Mouse (Mus musculus): ENCODE results near the gene Ksr2. TPM values are rescaled to one million over a fixed set of nuclear protein-coding genes. Genes with fewer than 3 reads are reported as not detected.

Gene Ksr2
- polyA plus RNA-seq, 1 experiment from 2014 or later, result 0.46 TPM

DNA sequence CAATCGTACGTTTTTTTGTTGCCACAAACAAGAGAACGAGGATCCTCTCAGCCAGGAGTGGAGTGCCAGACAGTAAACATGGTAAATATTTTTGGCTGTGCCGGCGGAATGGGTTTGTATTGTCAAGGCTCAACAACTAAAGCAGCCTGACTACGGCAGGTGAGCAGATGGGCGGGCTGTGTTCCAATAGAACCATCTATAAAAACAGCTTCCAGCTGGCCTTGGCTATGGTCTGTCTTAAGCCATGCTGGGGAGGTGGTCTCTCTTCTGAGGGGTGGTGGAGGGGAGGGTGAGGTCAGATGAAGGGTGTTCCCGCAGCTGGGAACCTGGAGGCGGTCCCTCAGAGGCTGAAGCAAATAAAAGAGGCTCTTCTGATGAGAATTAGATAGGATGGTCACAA lies 142.8 kb downstream of the Ksr2 start:
- Histone ChIP-seq H3K4me3 (replicated peaks) (no peak overlapping the region), H3K27ac (no peak overlapping the region), H3K27me3 (replicated peaks) (no peaks in the 10 kb centered on the region), H3K36me3 (no peaks in the 10 kb centered on the region), H3K4me1 (replicated peaks) (no peaks in the 10 kb centered on the region), H3K4me2 (replicated peaks) (no peak overlapping the region), H3K9me3 (no peaks in the 10 kb centered on the region), H3K9ac (no peak overlapping the region)
- WGBS, result 69% methylated on average over 9 of the region's 9 CpGs
- ATAC-seq, result no peak

DNA sequence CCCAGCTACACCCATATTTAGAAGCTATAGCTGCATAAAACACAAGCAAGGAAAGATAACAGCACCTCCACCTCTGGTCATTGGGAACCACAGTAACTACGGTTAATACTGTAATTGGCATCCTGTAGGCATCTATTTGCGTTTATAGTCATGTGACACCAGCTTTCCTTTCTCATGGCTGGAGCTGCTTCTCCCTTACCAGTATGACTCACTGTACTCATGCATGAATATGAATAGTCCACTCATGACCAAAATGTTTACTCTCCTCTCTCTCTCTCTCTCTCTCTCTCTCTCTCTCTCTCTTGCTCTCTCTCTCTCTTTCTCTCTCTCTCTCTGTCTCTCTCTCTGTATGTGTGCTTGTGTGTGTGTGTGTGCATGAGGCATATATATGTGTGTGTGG lies 147.3 kb downstream of the Ksr2 start:
- Histone ChIP-seq H3K36me3 (no peaks in the 10 kb centered on the region), H3K4me2 (replicated peaks) (no peak overlapping the region), H3K27ac (no peak overlapping the region), H3K4me3 (replicated peaks) (no peak overlapping the region), H3K27me3 (replicated peaks) (no peaks in the 10 kb centered on the region), H3K9me3 (no peaks in the 10 kb centered on the region), H3K9ac (no peak overlapping the region), H3K4me1 (replicated peaks) (no peaks in the 10 kb centered on the region)
- 86% methylated on average over 2 of the region's 2 CpGs for WGBS
- ATAC-seq, result no peak

DNA sequence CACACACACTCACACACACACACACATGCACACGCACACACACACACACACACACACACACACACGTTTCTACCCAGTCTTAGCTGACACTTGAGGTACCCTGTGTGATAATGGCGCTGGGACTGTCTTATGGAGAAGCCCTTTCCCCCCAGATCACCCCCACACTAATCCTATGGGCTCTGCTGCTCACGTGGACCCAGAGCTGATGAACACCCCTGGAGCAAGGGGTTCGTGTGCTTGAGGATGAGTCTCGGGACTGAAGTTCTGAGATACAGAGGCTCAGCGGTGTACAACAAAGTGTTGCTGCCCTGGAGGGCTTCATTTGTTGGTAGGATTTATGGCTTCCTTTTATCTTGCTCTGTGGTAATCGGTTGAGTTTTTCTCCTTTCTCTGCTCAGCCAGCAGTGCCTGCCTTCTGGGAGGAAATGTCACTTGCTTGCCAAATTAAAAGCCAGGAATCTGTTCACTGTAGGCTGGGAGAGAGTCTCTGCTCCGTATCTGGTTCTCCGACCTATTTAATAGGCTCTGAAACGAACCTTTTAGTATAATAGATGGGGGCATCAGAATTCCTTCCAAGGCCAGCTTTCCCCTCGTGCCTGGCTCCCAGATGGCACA lies 152.4 kb downstream of the Ksr2 start:
- ATAC-seq, result no peak
- H3K4me2 ChIP-seq (replicated peaks), result no peak overlapping the region
- no peaks in the 10 kb centered on the region for H3K9me3 ChIP-seq
- 36% methylated on average over 12 of the region's 12 CpGs for WGBS
- H3K27ac ChIP-seq, result no peak overlapping the region
- no peaks in the 10 kb centered on the region for H3K36me3 ChIP-seq
- no peaks in the 10 kb centered on the region for H3K27me3 ChIP-seq (replicated peaks)
- no peak overlapping the region for H3K4me3 ChIP-seq (replicated peaks)
- no peaks in the 10 kb centered on the region for H3K4me1 ChIP-seq (replicated peaks)
- H3K9ac ChIP-seq, result no peak overlapping the region

DNA sequence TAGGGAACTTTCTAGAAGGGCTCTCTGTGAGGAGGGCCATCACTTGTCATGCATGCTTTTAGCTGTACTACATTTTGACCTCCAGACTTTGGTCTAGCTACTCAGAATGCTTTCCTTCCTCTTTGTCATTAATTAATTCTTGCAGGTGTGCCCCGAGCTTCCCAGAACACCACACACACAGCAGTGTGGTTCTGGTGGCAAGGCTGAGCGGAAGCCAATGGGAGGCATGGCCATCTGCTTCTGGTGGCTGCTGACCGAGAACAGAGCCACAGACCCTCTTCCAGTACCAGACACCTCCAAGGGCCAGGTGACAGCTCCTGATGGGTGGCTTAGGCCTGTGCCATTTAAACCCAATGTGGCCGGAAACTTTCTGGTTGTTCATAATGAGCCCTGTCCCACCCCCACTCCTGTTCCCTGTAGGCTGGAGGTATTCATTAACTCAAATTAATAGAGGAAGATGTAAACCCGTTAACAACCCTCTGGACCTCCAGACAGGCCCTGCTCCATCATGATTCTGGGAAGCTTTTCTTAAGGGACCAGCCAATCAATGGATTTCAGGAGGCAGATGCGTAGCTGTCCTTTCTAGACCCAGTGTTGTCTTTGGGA lies 155.5 kb downstream of the Ksr2 start:
- Histone ChIP-seq H3K36me3 (no peaks in the 10 kb centered on the region), H3K9ac (no peak overlapping the region), H3K4me1 (replicated peaks) (no peaks in the 10 kb centered on the region), H3K27ac (no peak overlapping the region), H3K9me3 (no peaks in the 10 kb centered on the region), H3K4me3 (replicated peaks) (no peak overlapping the region), H3K27me3 (replicated peaks) (no peaks in the 10 kb centered on the region), H3K4me2 (replicated peaks) (no peak overlapping the region)
- no peak for ATAC-seq
- 81% methylated on average over 6 of the region's 6 CpGs for WGBS

DNA sequence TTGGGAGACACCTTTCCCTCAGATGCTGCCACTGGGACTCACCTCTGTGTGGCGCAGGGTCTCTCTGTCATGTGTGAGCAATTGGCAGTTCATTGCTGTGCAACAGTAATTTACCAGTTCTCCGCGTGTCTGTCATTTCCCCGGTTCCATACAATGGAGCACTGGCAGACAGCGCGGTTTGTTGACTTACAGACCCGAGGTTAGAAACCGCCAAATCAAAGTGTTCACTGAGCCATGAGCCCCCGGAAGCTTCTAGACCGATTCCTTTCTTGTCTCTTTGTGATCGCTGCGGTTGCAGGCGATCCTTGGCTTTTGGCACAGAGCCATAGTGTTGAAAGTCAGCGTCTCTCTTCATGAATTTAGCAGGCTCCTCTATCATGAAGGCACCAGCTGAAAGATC lies 158.6 kb downstream of the Ksr2 start:
- no peaks in the 10 kb centered on the region for H3K9me3 ChIP-seq
- H3K36me3 ChIP-seq, result no peaks in the 10 kb centered on the region
- H3K4me2 ChIP-seq (replicated peaks), result no peak overlapping the region
- H3K4me1 ChIP-seq (replicated peaks), result no peaks in the 10 kb centered on the region
- 80% methylated on average over 14 of the region's 14 CpGs for WGBS
- H3K9ac ChIP-seq, result no peak overlapping the region
- no peak for ATAC-seq
- no peak overlapping the region for H3K4me3 ChIP-seq (replicated peaks)
- H3K27me3 ChIP-seq (replicated peaks), result no peaks in the 10 kb centered on the region
- no peak overlapping the region for H3K27ac ChIP-seq

DNA sequence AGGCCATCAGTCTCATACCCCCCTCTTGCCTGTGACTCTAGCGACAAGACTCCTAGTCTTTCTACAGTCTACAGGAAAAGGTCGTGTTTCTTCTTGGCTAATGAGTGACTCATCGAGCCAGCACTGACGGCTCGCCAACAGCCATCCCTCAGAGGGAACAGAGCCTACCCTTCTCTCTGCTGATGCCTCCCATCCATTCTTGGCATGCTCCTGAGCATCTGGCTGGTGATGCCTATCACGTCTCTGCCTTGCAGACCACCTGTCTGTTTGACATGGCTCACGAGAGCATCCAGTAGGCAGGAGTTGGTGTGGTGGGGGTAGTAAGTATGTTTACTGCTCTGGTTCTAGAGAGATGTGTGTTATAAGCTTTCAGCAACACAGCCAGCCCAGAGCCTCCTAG lies 161.1 kb downstream of the Ksr2 start:
- ATAC-seq, result no peak
- Histone ChIP-seq H3K27me3 (replicated peaks) (no peaks in the 10 kb centered on the region), H3K4me1 (replicated peaks) (no peaks in the 10 kb centered on the region), H3K36me3 (no peaks in the 10 kb centered on the region), H3K4me3 (replicated peaks) (no peak overlapping the region), H3K4me2 (replicated peaks) (no peak overlapping the region), H3K27ac (no peak overlapping the region), H3K9ac (no peak overlapping the region), H3K9me3 (no peaks in the 10 kb centered on the region)
- 55% methylated on average over 7 of the region's 7 CpGs for WGBS

DNA sequence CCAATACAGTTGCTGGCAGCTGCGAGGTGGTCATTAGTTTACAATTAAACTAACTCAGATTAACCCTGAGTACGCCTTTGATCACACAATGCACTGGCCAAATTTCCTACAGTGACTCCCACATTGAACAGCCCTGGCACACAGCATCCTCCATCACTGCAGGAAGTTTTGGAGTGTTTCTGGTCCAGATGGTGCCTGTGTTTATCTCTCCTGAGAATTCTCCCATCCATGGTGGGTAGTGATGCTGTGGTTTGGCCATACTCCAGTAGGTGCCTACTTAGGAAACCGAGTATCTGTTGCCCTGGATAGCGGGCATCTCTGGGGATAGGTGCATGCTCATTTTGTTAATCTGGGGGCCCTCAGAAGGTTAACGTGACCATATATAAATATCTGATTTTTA lies 163.8 kb downstream of the Ksr2 start:
- no peak for ATAC-seq
- Histone ChIP-seq H3K27ac (no peak overlapping the region), H3K36me3 (no peaks in the 10 kb centered on the region), H3K27me3 (replicated peaks) (no peaks in the 10 kb centered on the region), H3K4me3 (replicated peaks) (no peak overlapping the region), H3K4me2 (replicated peaks) (no peak overlapping the region), H3K9me3 (no peaks in the 10 kb centered on the region), H3K4me1 (replicated peaks) (no peaks in the 10 kb centered on the region), H3K9ac (no peak overlapping the region)
- whole genome bisulfite sequencing, result 80% methylated on average over 5 of the region's 5 CpGs

DNA sequence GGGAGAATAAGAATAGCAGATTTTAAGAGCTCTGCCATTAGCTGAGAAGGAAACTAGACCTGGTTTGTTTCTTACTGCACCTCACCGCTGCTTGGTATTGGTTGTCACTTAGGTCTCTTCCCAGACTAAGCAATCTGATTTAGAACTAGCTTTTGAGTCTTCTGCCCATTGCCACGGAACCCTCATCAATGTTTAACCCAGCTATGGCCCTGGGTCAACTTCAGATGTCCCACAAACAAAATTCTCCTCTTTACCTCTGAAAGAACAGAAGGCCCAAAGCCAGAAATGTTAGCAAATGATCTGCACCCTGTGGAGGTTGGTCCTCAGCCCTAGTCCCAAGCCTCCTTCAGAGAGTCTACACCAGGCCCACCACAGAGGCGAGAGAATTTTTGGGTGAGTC lies 167.9 kb downstream of the Ksr2 start:
- H3K9me3 ChIP-seq, result no peaks in the 10 kb centered on the region
- ATAC-seq, result no peak
- no peaks in the 10 kb centered on the region for H3K36me3 ChIP-seq
- H3K4me3 ChIP-seq (replicated peaks), result no peak overlapping the region
- no peaks in the 10 kb centered on the region for H3K27me3 ChIP-seq (replicated peaks)
- 73% methylated on average over 3 of the region's 3 CpGs for WGBS
- no peaks in the 10 kb centered on the region for H3K4me1 ChIP-seq (replicated peaks)
- H3K27ac ChIP-seq, result no peak overlapping the region
- H3K9ac ChIP-seq, result no peak overlapping the region
- no peak overlapping the region for H3K4me2 ChIP-seq (replicated peaks)

DNA sequence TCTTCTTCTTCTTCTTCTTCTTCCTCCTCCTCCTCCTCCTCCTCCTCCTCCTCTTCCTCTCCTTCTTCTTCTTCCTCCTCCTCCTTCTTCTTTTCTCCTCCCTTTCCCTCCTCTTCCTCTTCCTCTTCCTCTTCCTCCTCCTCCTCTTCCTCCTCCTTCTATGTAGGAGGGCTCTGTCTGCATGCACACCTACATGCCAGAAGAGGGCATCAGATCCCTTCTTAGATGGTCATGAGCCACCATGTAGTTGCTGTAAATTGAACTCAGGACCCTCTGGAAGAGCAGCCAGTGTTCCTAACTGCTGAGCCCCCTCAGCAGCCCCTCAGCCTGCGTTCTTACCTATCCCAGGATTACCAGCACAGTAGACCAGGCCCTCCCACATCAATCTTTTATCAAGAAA lies 170.6 kb downstream of the Ksr2 start:
- Histone ChIP-seq H3K4me1 (replicated peaks) (no peaks in the 10 kb centered on the region), H3K27me3 (replicated peaks) (no peaks in the 10 kb centered on the region), H3K4me3 (replicated peaks) (no peak overlapping the region), H3K4me2 (replicated peaks) (no peak overlapping the region), H3K36me3 (no peaks in the 10 kb centered on the region), H3K9ac (no peak overlapping the region), H3K9me3 (no peaks in the 10 kb centered on the region), H3K27ac (no peak overlapping the region)
- WGBS, result 55% methylated on average over 1 of the region's 1 CpGs
- ATAC-seq, result no peak

DNA sequence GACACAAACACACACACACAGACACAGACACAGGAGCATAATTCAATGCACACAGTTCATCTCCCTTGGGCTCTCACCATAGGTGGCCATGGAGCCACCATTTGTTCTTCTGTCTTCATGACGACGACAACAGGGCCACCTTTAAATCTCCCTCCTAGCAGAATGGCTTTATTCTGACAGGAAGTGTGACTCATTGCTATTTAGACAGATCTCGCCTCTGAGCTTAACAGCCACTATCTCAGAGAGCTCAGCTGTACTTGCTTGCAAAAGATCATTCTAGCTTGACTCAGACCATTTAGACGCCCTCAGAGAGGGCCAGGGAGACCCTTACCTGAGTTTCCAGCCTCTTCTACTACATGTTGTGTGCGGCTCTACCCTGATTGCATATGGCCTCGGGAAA lies 175.5 kb downstream of the Ksr2 start:
- H3K27me3 ChIP-seq (replicated peaks), result no peaks in the 10 kb centered on the region
- no peak overlapping the region for H3K9ac ChIP-seq
- no peaks in the 10 kb centered on the region for H3K9me3 ChIP-seq
- no peaks in the 10 kb centered on the region for H3K4me1 ChIP-seq (replicated peaks)
- no peak for ATAC-seq
- no peak overlapping the region for H3K4me2 ChIP-seq (replicated peaks)
- WGBS, result 51% methylated on average over 6 of the region's 6 CpGs
- H3K36me3 ChIP-seq, result no peaks in the 10 kb centered on the region
- H3K27ac ChIP-seq, result no peak overlapping the region
- H3K4me3 ChIP-seq (replicated peaks), result no peak overlapping the region

DNA sequence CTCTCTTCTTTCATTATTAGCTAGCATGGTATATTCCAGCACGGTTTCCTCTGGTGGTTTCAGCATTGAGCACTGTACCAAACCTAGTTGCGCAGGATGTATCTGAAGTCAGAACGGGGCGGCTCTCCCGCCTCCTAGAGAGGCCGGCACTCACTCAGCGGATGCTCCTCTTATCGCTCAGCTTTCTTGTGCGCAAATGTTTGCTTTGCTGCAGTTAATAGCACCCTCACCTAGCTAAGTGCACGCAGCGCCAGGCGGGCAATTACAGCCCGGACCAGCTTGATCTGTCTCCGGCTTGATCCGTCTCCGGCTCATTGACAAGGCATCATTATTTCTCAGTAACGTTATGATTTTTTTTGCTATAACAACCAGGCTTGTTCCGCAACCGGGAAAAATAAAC lies 179.5 kb downstream of the Ksr2 start:
- no peaks in the 10 kb centered on the region for H3K27me3 ChIP-seq (replicated peaks)
- no peaks in the 10 kb centered on the region for H3K36me3 ChIP-seq
- no peaks in the 10 kb centered on the region for H3K9me3 ChIP-seq
- no peaks in the 10 kb centered on the region for H3K4me1 ChIP-seq (replicated peaks)
- no peak overlapping the region for H3K4me2 ChIP-seq (replicated peaks)
- H3K27ac ChIP-seq, result no peak overlapping the region
- peak; percentile 62 for ATAC-seq
- WGBS, result 43% methylated on average over 19 of the region's 19 CpGs
- H3K4me3 ChIP-seq (replicated peaks), result no peak overlapping the region
- H3K9ac ChIP-seq, result no peak overlapping the region

DNA sequence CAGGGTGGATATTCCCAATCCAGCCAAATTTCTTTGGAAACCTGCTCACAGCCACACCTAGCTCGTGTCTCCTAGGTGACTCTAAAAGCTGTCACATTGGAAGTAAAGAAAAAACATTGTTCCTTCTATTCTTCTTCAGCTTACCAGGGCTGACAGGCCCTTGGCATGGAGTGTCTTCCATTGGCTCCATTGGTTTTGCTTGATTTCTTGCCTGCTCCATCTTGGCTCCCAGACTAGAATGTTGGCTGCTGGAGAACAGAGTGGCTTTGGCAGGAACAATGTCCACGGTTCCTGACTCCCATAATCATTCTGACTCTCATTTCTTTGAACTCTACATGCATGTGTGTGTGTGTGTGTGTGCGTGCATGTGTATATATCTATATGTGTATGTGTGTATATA lies 183.0 kb downstream of the Ksr2 start:
- Histone ChIP-seq H3K27ac (no peak overlapping the region), H3K4me1 (replicated peaks) (no peaks in the 10 kb centered on the region), H3K4me2 (replicated peaks) (no peak overlapping the region), H3K27me3 (replicated peaks) (no peaks in the 10 kb centered on the region), H3K36me3 (no peaks in the 10 kb centered on the region), H3K9me3 (no peaks in the 10 kb centered on the region), H3K9ac (no peak overlapping the region), H3K4me3 (replicated peaks) (no peak overlapping the region)
- WGBS, result 92% methylated on average over 3 of the region's 3 CpGs
- no peak for ATAC-seq

DNA sequence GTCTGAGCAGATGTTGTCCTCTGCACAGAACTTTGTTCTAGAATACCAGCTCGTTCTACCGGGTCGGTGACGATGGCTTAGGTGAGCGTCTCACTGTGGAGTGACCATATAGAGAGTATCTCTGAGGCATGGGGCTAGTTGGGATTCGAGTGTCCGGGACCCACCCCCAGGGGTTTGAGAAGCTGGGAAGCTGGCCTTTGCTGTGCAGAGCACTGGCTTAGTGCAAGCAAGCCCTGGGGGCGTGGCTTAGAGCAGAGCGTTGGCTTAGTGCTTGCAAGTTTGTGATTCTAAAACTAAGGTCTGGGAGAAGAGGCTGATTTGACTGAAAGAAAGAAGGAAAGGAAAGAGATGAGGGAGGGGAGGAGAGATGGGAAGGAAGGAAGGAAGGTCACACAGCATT lies 188.2 kb downstream of the Ksr2 start:
- Histone ChIP-seq H3K9me3 (no peaks in the 10 kb centered on the region), H3K4me2 (replicated peaks) (no peak overlapping the region), H3K27ac (no peak overlapping the region), H3K36me3 (no peaks in the 10 kb centered on the region), H3K27me3 (replicated peaks) (no peaks in the 10 kb centered on the region), H3K4me1 (replicated peaks) (no peaks in the 10 kb centered on the region), H3K4me3 (replicated peaks) (no peak overlapping the region), H3K9ac (no peak overlapping the region)
- ATAC-seq, result no peak
- WGBS, result 61% methylated on average over 9 of the region's 9 CpGs

Data from intestine, embryonic 15.5 days (tissue).